Mouse (Mus musculus): ENCODE results near the gene H2-T3.
"Not testable (repeated sequence)": the region's sequence is repeated elsewhere in the genome, so short reads cannot be mapped to it uniquely, and the experiment has no call there.

Gene H2-T3

GRCm38 (mm10) chr17:36190169-36190507, at the start of gene H2-T3:
Gene H2-T3, minus strand, starts transcription at chr17:36190287.
- DNase-seq (ENCODE audit: low read depth), result no peak

GRCm38 (mm10) chr17:36237321-36237921, 47.3 kb upstream of the H2-T3 start:
- peak; percentile 53 for DNase-seq (ENCODE audit: low read depth)

- peak; percentile 0 for DNase-seq (ENCODE audit: low read depth)
Measured at GRCm38 (mm10) chr17:36235300-36235699, 45.2 kb upstream of the H2-T3 start.

GRCm38 (mm10) chr17:36233572-36233971, 43.5 kb upstream of the H2-T3 start:
- no peak for DNase-seq (ENCODE audit: low read depth)

GRCm38 (mm10) chr17:36231318-36231717, 41.2 kb upstream of the H2-T3 start:
- DNase-seq (ENCODE audit: low read depth), result peak; percentile 93

- no peak for DNase-seq (ENCODE audit: low read depth)
Measured at GRCm38 (mm10) chr17:36229046-36229445, 39.0 kb upstream of the H2-T3 start.

GRCm38 (mm10) chr17:36226921-36227320, 36.8 kb upstream of the H2-T3 start:
- DNase-seq (ENCODE audit: low read depth), result no peak

- DNase-seq (ENCODE audit: low read depth), result no peak
Measured at GRCm38 (mm10) chr17:36225231-36225824, 35.2 kb upstream of the H2-T3 start.

GRCm38 (mm10) chr17:36224451-36224850, 34.4 kb upstream of the H2-T3 start:
- DNase-seq (ENCODE audit: low read depth), result peak; percentile 0

- DNase-seq (ENCODE audit: low read depth), result peak; percentile 1
Measured at GRCm38 (mm10) chr17:36218594-36219155, 28.6 kb upstream of the H2-T3 start.

GRCm38 (mm10) chr17:36215586-36215985, 25.5 kb upstream of the H2-T3 start:
- peak; percentile 1 for DNase-seq (ENCODE audit: low read depth)

GRCm38 (mm10) chr17:36206846-36207245, 16.8 kb upstream of the H2-T3 start:
- peak; percentile 0 for DNase-seq (ENCODE audit: low read depth)

- peak; percentile 1 for DNase-seq (ENCODE audit: low read depth)
Measured at GRCm38 (mm10) chr17:36205862-36206261, 15.8 kb upstream of the H2-T3 start.

- DNase-seq (ENCODE audit: low read depth), result peak; percentile 1
Measured at GRCm38 (mm10) chr17:36205456-36205855, 15.4 kb upstream of the H2-T3 start.

GRCm38 (mm10) chr17:36201851-36202250, 11.8 kb upstream of the H2-T3 start:
- DNase-seq (ENCODE audit: low read depth), result no peak

- peak; percentile 47 for DNase-seq (ENCODE audit: low read depth)
Measured at GRCm38 (mm10) chr17:36198317-36198716, 8.2 kb upstream of the H2-T3 start.

GRCm38 (mm10) chr17:36194471-36194870, 4.4 kb upstream of the H2-T3 start:
- DNase-seq (ENCODE audit: low read depth), result peak; percentile 0

GRCm38 (mm10) chr17:36193546-36194141, 3.6 kb upstream of the H2-T3 start:
- peak; percentile 82 for DNase-seq (ENCODE audit: low read depth)

GRCm38 (mm10) chr17:36192371-36192770, 2.3 kb upstream of the H2-T3 start:
- DNase-seq (ENCODE audit: low read depth), result no peak

- no peak for DNase-seq (ENCODE audit: low read depth)
Measured at GRCm38 (mm10) chr17:36189491-36190168, 457 bp downstream of the H2-T3 start.

GRCm38 (mm10) chr17:36187540-36187939, 2.5 kb downstream of the H2-T3 start:
- no peak for DNase-seq (ENCODE audit: low read depth)

- no peak for DNase-seq (ENCODE audit: low read depth)
Measured at GRCm38 (mm10) chr17:36182212-36182611, 7.9 kb downstream of the H2-T3 start.

- not testable (repeated sequence) for DNase-seq (ENCODE audit: low read depth)
Measured at GRCm38 (mm10) chr17:36179446-36179845, 10.6 kb downstream of the H2-T3 start.

Measured in NIH3T3 (cell line).